Mouse (Mus musculus) layer of hippocampus, postnatal 10 days (tissue): ENCODE results near the gene Esp22. TPM values are rescaled to one million over a fixed set of nuclear protein-coding genes. Genes with fewer than 3 reads are reported as not detected.
"Not testable (repeated sequence)": the region's sequence is repeated elsewhere in the genome, so short reads cannot be mapped to it uniquely, and the experiment has no call there.

Experiments
- DNase-seq, 2 experiments: peaks; one replicate each; pipeline ENCODE4 v3.0.0; 2021; ENCODE audit warnings: low spot score in 2 of 2
- long read RNA-seq: library from polyadenylated mRNA; stranded (forward); transcript quantifications from one replicate; pipeline ENCODE4 v2.0.0, GENCODE M21; 2023
- total RNA-seq, 2 experiments: library from RNA; stranded (reverse); gene quantifications; 2 replicates each; pipeline ENCODE4 v1.2.3; 2021

Gene Esp22
- total RNA-seq = not detected
- long read RNA-seq = 0 reads

DNA sequence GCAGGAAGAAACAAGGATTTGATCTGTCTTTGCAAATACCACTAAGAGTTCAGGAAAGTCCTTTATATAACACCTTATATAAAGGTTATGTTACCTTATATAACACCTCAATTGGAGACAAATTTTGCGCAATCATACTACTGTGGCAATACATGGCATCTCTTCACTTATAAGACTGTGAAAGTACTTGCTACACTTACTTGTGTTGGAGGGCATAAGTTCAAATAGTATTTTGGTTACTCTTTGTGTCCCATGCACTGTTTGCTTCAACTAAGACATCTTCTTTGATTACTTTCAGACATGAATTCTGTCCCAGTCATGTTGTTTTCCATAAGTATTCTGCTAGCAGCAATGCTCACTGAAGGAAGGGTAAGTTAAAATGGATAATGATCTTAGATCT, at the start of gene Esp22:
TSS of gene Esp22 (plus strand) at position 301 of the 400 bp plus-strand sequence.
- DNase-seq = no peak

GRCm38 (mm10) chr17:39063641-39064040, 31.5 kb upstream of the Esp22 start:
- no peak for DNase-seq

DNA sequence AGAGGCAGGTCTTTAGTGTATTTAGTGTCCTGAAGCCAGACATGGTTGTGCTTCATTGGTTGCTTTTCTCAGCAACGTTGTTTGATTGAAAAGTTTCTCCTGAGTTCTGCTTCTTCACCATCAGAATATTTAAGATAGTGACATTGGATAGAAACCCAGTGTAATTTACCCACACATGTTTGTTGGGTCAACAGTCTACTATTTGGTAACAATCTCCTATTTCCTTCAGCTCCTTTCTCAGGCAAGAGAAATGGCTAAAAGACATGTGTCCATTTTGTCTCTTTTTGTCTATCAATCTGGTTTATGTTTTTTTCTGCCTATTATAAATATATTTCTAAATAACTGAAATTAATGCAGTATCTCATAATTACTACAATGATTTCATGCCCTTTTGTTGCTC, 18.2 kb upstream of the Esp22 start, which contains the start of gene Esp23:
TSS of gene Esp23 (minus strand) at position 101 of the 400 bp plus-strand sequence.
- no peak for DNase-seq

- DNase-seq = not testable (repeated sequence)
These were observed 12.0 kb downstream of the Esp22 start for GRCm38 (mm10) chr17:39107126-39107525.

DNA sequence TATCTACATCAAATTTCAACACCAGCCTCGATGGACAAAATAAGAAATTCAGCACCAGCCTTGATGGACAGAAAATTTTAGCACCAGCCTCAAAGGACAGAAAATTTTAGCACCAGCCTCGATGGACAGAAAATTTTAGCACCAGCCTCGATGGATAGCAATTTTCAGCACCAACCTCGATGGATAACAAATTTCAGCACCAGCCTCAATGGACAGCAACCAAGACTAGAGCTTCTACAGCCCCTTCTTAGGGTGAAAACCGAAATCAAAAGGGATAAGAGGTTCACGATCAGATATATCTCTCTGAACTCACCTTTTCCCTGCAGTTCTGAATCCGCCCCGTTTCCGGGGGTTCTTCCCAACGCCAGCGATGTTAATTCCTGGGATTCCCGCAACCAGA, 34.0 kb downstream of the Esp22 start:
- not testable (repeated sequence) for DNase-seq

Other genes starting within 250 kb of the Esp22 start
- not detected for gene Esp24, start 58.6 kb upstream of the Esp22 start, total RNA-seq
- gene Gm21903, start 52.0 kb upstream of the Esp22 start, total RNA-seq = not detected
- gene Esp23, start 18.3 kb upstream of the Esp22 start, total RNA-seq = not detected